Mouse (Mus musculus) forelimb bud, embryonic 11.5 days (tissue): ENCODE measurements at regions not wholly inside any gene's neighbourhood (a gene's known extent, or its start where the extent isn't known, plus 50 kb on each side); places are given as distances from the start of the nearest gene placed in this dataset.
"Not testable (repeated sequence)": the region's sequence is repeated elsewhere in the genome, so short reads cannot be mapped to it uniquely, and the experiment has no call there.

ENCODE experiments used
- DNase-seq: peaks from one replicate; pipeline ENCODE4 v3.0.0-alpha.2; 2012; ENCODE audit warnings: low read depth, low spot score

DNA sequence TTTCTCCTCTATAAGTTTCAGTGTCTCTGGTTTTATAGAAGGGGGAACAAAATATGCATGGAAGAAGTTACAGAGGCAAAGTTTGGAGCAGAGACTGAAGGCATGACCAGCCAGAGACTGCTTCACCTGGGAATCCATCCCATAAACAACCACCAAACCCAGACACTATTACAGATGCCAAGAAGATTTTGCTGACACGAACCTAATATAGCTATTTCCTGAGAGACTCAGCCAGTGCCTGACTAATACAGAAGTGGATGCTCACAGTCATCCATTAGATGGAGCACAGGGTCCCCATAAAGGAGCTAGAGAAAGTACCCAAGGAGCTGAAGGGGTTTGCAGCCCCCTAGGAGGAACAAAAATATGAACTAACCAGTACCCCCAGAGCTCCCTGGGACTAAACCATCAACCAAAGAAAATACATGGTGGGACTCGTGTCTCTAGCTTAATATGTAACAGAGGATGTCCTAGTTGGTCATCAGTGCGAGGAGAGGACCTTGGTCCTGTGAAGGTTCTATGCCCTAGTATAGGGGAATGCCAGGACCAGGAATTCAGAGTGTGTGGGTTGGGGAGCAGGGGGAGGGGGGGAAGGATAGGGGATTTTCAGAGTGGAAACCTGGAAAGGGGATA, 621.2 kb upstream of the Msl3l2 start:
- DNase-seq: not testable (repeated sequence)

- DNase-seq: no peak
Observed at GRCm38 (mm10) chr10:55522706-55523105, 584.0 kb upstream of the Msl3l2 start.

- no peak for DNase-seq
Observed at GRCm38 (mm10) chr10:55537410-55537809, 569.3 kb upstream of the Msl3l2 start.

GRCm38 (mm10) chr10:55546441-55547430, 560.0 kb upstream of the Msl3l2 start:
- DNase-seq: no peak

- no peak for DNase-seq
Observed at GRCm38 (mm10) chr10:55564961-55565360, 541.8 kb upstream of the Msl3l2 start.

DNA sequence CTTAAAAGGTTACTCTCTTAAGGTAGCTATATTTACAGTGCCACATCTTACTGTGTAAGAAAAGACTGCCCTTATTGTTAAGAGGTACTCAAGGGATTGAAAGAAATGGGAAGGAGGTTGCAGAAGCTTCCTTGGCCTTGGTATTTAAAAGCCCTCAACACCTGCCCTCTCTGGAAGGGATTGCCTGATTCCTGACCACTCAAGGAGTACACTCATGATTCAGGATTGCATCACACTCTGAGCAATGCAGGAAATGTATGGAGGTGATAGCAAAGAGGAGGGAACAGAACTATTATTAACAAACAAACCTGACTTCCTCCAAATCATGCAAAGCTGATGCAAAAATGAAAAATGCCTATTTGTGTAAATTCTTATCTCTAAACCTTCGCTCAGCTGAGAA, 534.0 kb upstream of the Msl3l2 start:
- DNase-seq: no peak

- no peak for DNase-seq
Observed at GRCm38 (mm10) chr10:55591013-55591412, 515.7 kb upstream of the Msl3l2 start.

GRCm38 (mm10) chr10:55591896-55592295, 514.8 kb upstream of the Msl3l2 start:
- no peak for DNase-seq

- DNase-seq: peak; percentile 34
Observed at GRCm38 (mm10) chr10:55624566-55625287, 482.0 kb upstream of the Msl3l2 start.

GRCm38 (mm10) chr10:55641332-55641731, 465.4 kb upstream of the Msl3l2 start:
- DNase-seq: no peak
